Mouse (Mus musculus): ENCODE data around the gene Shc1. TPM values are rescaled to one million over a fixed set of nuclear protein-coding genes. Genes with fewer than 3 reads are reported as not detected.

The Shc1 gene
- 10 to 100 TPM; 15.1 to 18.7 (median 17.3) TPM for total RNA-seq (2022)

GRCm38 (mm10) chr3:89418170-89418860 is at the start of gene Shc1, which contains the start of gene Cks1b:
Gene Shc1, plus strand, starts transcription at chr3:89418443.
Gene Cks1b, minus strand, starts transcription at chr3:89418383.
- DNase-seq (ENCODE audit: low spot score in 2 of 2), result peak; percentile 80 to 97

DNA sequence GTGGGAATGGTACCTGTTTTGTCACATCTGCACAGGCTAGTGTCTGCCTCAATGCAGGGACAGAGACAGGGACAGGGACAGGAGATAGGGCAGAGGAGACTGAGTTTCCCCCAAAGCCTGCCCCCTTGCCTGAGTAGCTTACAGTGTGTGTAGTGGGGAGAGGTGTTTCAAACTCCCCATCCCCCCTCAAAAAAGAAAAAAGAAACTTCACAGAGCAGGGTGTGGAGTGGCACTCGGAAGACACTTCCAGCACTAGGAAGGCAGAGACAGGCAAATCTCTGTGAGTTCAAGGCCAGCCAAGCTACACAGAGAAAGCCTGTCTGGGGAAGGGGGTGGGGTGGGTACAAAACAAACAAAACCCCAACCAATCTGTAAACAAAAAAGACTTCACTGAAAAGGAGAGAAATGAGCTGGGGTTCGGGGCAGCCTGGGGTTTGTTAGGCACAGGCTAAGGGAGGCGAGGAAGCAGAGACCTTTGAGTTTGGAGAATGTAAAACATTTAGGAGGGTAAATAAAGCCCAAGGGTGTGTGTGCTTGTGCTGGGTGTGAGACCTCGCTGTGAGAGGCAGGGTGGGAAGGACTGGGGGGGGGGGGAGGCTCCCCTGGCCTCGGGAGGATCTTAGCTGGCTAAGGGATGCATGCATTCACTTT is 44.5 kb upstream of the Shc1 start:
- no peak for DNase-seq (ENCODE audit: low spot score in 2 of 2)

GRCm38 (mm10) chr3:89377831-89378230 is 40.4 kb upstream of the Shc1 start:
- DNase-seq (ENCODE audit: low spot score in 2 of 2), result no peak

DNA sequence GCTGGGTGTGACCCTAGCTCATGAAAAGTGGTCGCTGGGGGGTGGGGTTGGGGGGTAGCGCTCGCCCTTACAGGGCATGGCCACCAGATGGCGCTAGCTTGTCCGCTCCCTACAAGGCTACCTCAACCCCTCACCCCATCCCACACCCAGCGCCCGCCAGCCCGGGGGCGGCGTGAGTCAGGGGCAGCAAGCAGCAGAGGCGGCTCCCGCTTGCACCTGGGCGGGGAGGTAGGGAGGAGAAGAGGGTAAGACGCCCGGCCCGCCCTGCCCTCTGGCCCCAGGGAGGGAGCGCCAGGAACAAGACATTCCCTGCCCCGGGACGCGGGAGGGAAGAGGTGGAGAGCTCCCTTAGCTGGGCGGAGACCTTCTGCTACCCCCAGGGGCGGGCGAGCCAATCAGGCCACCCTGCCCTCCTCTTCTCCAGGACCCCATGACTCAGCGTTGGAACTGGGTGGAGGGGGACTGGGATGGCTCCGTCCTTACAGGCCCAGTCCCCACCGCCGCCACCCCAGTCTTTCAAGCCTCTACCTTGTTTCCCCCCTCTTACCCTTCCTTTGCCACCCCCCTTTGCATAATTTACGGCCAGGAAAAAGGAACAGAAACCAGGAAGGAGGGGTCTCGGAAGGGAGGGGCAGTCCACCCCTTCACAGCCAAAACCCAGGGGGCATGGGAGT is 39.7 kb upstream of the Shc1 start:
- DNase-seq (ENCODE audit: low spot score in 2 of 2), result peak; percentile 59 to 64

DNA sequence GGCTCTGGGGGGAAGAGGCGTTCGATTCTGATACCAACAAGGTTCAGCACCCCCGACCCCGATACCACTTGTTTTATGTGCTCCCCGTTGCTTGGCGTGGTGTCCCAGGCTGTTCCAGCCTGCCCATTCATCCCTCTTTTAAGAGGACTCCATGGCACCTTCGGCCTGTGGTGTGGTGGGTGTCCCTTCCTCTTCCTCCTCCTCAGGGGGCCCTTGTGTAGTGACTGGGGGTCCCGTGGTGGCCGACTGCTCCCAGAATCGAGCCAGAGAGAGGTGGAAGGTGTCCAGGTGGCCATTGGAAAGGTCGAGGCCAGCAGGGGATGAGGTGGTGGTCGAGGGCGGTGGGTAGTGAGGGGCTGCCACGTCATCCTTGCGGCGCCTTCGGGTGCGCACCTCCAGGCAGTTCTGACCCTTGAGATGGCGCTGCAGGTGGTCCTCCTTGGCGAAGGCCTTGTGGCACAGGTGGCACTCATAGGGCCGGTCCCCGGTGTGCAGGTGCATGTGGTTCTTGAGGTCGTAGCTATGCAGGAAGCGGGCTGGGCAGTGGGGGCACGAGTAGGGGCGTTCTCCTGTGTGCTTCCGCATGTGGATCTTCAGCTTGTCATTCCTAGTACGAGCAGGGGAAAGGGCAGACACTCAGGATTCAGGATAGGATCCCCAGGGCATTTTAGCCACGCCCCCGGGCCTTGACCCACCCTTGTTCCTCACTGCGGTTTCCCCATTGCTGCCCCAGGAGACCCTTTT is 38.7 kb upstream of the Shc1 start:
- no peak for DNase-seq (ENCODE audit: low spot score in 2 of 2)

GRCm38 (mm10) chr3:89380291-89380690 is 38.0 kb upstream of the Shc1 start:
- DNase-seq (ENCODE audit: low spot score in 2 of 2), result no peak

GRCm38 (mm10) chr3:89380711-89381110 is 37.5 kb upstream of the Shc1 start:
- no peak for DNase-seq (ENCODE audit: low spot score in 2 of 2)

- DNase-seq (ENCODE audit: low spot score in 2 of 2), result no peak
Observed at GRCm38 (mm10) chr3:89381233-89381632, 37.0 kb upstream of the Shc1 start.

- no peak for DNase-seq (ENCODE audit: low spot score in 2 of 2)
Observed at GRCm38 (mm10) chr3:89382033-89382882, 36.0 kb upstream of the Shc1 start.

DNA sequence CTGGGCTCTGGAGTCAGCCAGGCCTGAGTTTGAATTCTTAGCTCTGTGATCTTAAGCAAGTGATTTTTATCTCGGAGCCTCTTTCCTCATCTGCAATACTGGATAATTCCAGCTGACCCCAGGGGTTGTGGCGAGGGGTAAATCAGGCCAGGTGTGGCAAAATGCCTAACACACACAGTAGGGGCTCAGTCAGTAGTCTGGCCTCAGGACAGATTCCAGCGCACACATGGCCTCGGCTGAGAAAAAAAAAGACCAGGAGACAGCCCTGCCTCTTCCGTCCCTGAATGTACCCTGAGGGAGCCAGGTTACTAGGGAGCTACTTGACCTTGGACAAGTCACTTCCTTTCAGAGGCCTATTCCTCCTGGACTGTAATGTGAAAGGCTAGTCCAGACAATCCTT is 35.3 kb upstream of the Shc1 start:
- DNase-seq (ENCODE audit: low spot score in 2 of 2), result no peak

DNA sequence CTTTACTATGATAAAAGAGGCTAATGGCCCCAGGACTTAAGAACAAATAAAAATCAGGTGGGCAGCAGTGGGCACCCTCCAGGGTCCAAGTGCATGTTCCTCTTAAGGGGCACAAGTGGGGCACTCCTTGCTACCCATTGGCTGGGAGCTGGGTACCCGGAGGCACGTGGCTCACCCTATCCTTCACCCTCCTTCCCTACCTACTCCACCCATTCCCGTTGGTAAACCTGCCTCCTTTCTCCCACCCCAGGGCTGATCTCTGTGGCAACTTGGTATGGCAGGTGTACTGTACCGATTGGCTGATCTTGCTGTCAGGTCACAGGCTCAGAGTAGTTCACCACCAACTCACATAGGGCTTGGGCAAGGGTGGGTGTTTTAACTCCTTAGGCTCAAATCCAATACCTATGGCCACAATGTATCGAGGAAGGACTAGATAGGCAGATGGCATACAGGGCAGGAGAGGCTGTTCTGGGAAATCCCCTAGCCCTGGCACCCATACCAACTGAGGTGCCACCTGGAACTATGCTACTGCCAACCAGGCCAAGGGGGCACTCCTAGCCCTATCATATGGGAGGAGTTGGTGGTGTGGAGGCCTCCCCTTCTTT is 34.5 kb upstream of the Shc1 start:
- no peak for DNase-seq (ENCODE audit: low spot score in 2 of 2)

DNA sequence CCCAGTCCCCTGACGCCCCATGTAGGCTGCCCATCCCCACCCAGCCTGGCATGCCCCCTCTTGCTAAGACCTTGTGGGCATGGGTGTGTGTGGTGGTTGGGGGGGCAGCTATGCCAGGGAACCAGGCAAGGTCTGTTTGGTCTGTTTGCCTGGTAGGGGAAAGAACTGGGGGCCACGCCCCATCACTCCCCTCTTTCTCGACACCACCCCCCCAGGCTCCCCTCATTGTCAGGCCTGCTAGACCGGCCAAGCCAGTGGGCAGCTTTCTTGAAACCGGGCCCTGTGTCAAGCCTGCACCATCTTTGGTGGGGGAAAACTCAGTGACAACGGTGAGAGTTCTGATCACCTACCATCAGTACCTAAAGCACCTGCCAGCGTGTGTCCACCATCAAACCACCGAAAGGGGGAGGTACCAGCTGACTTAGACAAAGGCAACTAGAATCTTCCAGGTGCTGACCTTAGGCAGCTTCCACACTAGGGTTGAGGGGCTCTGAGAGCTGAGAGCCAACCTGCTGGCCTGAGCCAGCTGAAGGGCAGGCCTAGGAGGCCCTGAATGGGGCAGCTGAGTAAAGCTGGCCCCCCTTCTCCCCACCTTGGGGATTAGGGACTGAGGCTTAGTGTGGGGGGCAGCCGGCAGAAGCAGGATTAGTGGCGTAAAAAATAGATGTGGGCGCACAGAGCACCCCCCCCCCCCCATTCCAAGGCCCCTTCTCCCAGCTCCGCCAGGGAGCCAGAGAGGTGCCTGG is 33.7 kb upstream of the Shc1 start:
- no peak for DNase-seq (ENCODE audit: low spot score in 2 of 2)

- no peak for DNase-seq (ENCODE audit: low spot score in 2 of 2)
Observed at GRCm38 (mm10) chr3:89385451-89385850, 32.8 kb upstream of the Shc1 start.

GRCm38 (mm10) chr3:89386438-89387420 is 31.5 kb upstream of the Shc1 start:
- DNase-seq (ENCODE audit: low spot score in 2 of 2), result no peak

DNA sequence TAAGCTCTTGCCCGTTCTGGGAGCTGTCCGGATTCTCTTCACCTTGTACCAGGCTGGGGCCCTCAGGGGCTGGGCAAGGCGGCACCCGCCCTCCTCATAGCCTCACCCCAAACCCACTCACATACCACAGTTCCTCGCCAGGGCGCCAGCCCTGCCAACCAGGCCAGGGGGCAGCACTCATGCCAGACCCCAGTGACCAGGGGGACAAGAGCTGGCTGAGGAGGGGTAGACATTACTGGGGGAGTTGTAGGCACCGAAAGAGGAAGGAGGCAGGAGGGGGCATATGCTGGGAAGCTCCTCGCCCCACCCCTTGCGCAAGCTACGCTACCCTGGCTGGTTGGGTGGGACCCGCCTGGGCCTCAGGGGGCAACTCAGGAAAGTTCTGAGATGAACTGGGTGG is 30.6 kb upstream of the Shc1 start:
- no peak for DNase-seq (ENCODE audit: low spot score in 2 of 2)

GRCm38 (mm10) chr3:89388134-89388881 is 29.9 kb upstream of the Shc1 start:
- no peak for DNase-seq (ENCODE audit: low spot score in 2 of 2)

- DNase-seq (ENCODE audit: low spot score in 2 of 2), result no peak
Observed at GRCm38 (mm10) chr3:89388901-89389740, 29.1 kb upstream of the Shc1 start.
